Comparison of ENCODE assay signal across 8 mouse cellular contexts in genomic region chr9:117356764-117357442, GRCm38 (mm10).
DNase-seq lines count a peak whose midpoint lies in the region; ATAC-seq and TF ChIP-seq lines count a peak whose summit lies in the region.

No protein-coding gene starts in this region.

- DNase-seq in urinary bladder, postnatal 14 days (ENCODE audit: low spot score): peak; percentile 47
- no peak for DNase-seq in urinary bladder, postnatal 25 days (ENCODE audit: low spot score)
- DNase-seq in forebrain, embryonic 14.5 days (ENCODE audit: low spot score): peak; percentile 87
- DNase-seq in heart, postnatal 0 days (ENCODE audit: low spot score): peak; percentile 91
- peak; percentile 87 to 92 for DNase-seq in kidney, postnatal 25 days

- H3K4me3 ChIP-seq in forebrain, embryonic 14.5 days (ENCODE audit: low read depth, low read length): no peak overlapping the region
- H3K4me3 ChIP-seq in heart, postnatal 0 days (ENCODE audit: low read depth, low read length): no peak overlapping the region
- no peak overlapping the region for H3K4me3 ChIP-seq in liver, embryonic 12.5 days
- no peak overlapping the region for H3K4me3 ChIP-seq in neural tube, embryonic 13.5 days

- 5% methylated on average over 9 of the region's 9 CpGs for WGBS in forebrain, embryonic 14.5 days
- WGBS in heart, postnatal 0 days: 10% methylated on average over 9 of the region's 9 CpGs
- 16% methylated on average over 9 of the region's 9 CpGs for WGBS in liver, embryonic 12.5 days (ENCODE audit: insufficient replicate concordance)
- 9% methylated on average over 9 of the region's 9 CpGs for WGBS in neural tube, embryonic 13.5 days

- no peak overlapping the region for H3K9ac ChIP-seq in forebrain, embryonic 14.5 days (ENCODE audit: low read length)
- no peak overlapping the region for H3K9ac ChIP-seq in heart, postnatal 0 days (replicated peaks; ENCODE audit: low read depth, low read length)
- H3K9ac ChIP-seq in liver, embryonic 12.5 days: no peak overlapping the region
- 0 out of 2 replicates have a peak overlapping the region, but pooled peaks have one; percentile 14 for H3K9ac ChIP-seq in neural tube, embryonic 13.5 days

- no peak for TF ChIP-seq EP300 in heart, postnatal 0 days (IDR thresholded peaks at IDR 0.05; ENCODE audit: low read depth)

- H3K4me1 ChIP-seq in forebrain, embryonic 14.5 days (ENCODE audit: control insufficient read depth, insufficient read depth, low read length): peaks cover 7% of the 10 kb centered on the region; the same call in 1 of the 2 replicates
- H3K4me1 ChIP-seq in heart, postnatal 0 days (ENCODE audit: control insufficient read depth, insufficient read depth): peaks cover 3% of the 10 kb centered on the region; the same call in 1 of the 2 replicates
- no peaks in the 10 kb centered on the region for H3K4me1 ChIP-seq in liver, embryonic 12.5 days
- peaks cover 19% of the 10 kb centered on the region for H3K4me1 ChIP-seq in neural tube, embryonic 13.5 days (replicated peaks)

- no peak overlapping the region for H3K4me2 ChIP-seq in forebrain, embryonic 14.5 days (ENCODE audit: low read length)
- H3K4me2 ChIP-seq in heart, postnatal 0 days (ENCODE audit: low read depth, low read length): peak overlapping the region; percentile 27; the same call in 1 of the 2 replicates
- H3K4me2 ChIP-seq in liver, embryonic 12.5 days: no peak overlapping the region
- no peak overlapping the region for H3K4me2 ChIP-seq in neural tube, embryonic 13.5 days

- H3K36me3 ChIP-seq in forebrain, embryonic 14.5 days (ENCODE audit: control insufficient read depth, insufficient read depth, low read length): no peaks in the 10 kb centered on the region
- no peaks in the 10 kb centered on the region for H3K36me3 ChIP-seq in heart, postnatal 0 days (replicated peaks; ENCODE audit: control insufficient read depth, insufficient read depth, low read length)
- H3K36me3 ChIP-seq in liver, embryonic 12.5 days: no peaks in the 10 kb centered on the region
- no peaks in the 10 kb centered on the region for H3K36me3 ChIP-seq in neural tube, embryonic 13.5 days

- peak; percentile 92 for ATAC-seq in forebrain, embryonic 14.5 days
- peak; percentile 98 for ATAC-seq in heart, postnatal 0 days (ENCODE audit: insufficient read depth, low read depth)
- peak; percentile 40; the same call in 1 of the 2 replicates for ATAC-seq in liver, embryonic 12.5 days
- ATAC-seq in neural tube, embryonic 13.5 days (ENCODE audit: low read depth): peak; percentile 89
- ATAC-seq in granulocyte monocyte progenitor cell, adult 5-6 weeks (replicated peaks; ENCODE audit: poor library complexity, severe bottlenecking): no peak

- TF ChIP-seq CTCF in heart, postnatal 0 days (IDR thresholded peaks at IDR 0.05; ENCODE audit: low read depth): no peak

- 0 out of 2 replicates have a peak overlapping the region, but pooled peaks have one; percentile 44 for H3K27ac ChIP-seq in forebrain, embryonic 14.5 days (ENCODE audit: low read depth, low read length)
- H3K27ac ChIP-seq in heart, postnatal 0 days (ENCODE audit: low read depth): peak overlapping the region; percentile 62
- H3K27ac ChIP-seq in liver, embryonic 12.5 days: no peak overlapping the region
- no peak overlapping the region for H3K27ac ChIP-seq in neural tube, embryonic 13.5 days (replicated peaks)

- H3K9me3 ChIP-seq in forebrain, embryonic 14.5 days (replicated peaks; ENCODE audit: control insufficient read depth, low read length): no peaks in the 10 kb centered on the region
- H3K9me3 ChIP-seq in heart, postnatal 0 days (replicated peaks; ENCODE audit: control insufficient read depth, low read length): no peaks in the 10 kb centered on the region
- H3K9me3 ChIP-seq in liver, embryonic 12.5 days (replicated peaks): no peaks in the 10 kb centered on the region
- H3K9me3 ChIP-seq in neural tube, embryonic 13.5 days: no peaks in the 10 kb centered on the region

- H3K27me3 ChIP-seq in forebrain, embryonic 14.5 days (replicated peaks; ENCODE audit: control insufficient read depth, insufficient read depth, low read length): no peaks in the 10 kb centered on the region
- no peaks in the 10 kb centered on the region for H3K27me3 ChIP-seq in heart, postnatal 0 days (ENCODE audit: control insufficient read depth, insufficient read depth, low read length)
- no peaks in the 10 kb centered on the region for H3K27me3 ChIP-seq in liver, embryonic 12.5 days (replicated peaks)
- peaks cover 5% of the 10 kb centered on the region; the same call in 1 of the 2 replicates for H3K27me3 ChIP-seq in neural tube, embryonic 13.5 days

Comparison
In these comparisons a context has a peak if more than half of its experiments do, and no peak if none do; other contexts are left out.
1. H3K27ac ChIP-seq: peak in forebrain, embryonic 14.5 days (single experiment) and heart, postnatal 0 days (single experiment); none in liver, embryonic 12.5 days (single experiment) and neural tube, embryonic 13.5 days (single experiment).